Mouse (Mus musculus) right cerebral cortex, postnatal 25 days (tissue): ENCODE data around the gene Ltbp4.
A peak's percentile ranks its signal among the peaks of the same experiment; 100 is the strongest.

Source experiments
- DNase-seq: peaks from one replicate; pipeline ENCODE4 v3.0.0; 2022

Gene Ltbp4

GRCm38 (mm10) chr7:27298033-27298610, 39.4 kb downstream of the Ltbp4 start:
- DNase-seq: no peak

- DNase-seq: no peak
Observed at GRCm38 (mm10) chr7:27296518-27296917, 41.0 kb downstream of the Ltbp4 start.

DNA sequence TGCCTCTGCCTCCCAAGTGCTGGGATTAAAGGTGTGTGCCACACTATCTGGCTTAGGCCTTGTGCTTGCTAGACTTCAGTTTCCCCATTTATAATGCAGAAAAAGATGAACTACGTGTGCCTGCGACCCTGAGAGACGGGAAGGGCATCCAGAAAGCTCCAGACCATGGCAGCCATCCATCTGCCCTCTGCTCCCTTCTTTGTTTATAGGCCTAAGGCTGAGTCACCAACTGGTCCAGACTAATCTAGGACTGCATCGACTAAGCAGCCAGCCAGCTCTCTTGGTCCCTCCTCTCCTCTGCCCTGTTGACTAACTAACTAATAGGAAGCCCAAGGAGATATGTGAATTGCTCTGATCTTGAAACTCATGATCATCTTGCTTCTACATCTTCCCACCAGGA, 41.5 kb downstream of the Ltbp4 start:
- DNase-seq: no peak

GRCm38 (mm10) chr7:27291795-27292466, 45.6 kb downstream of the Ltbp4 start:
- no peak for DNase-seq

DNA sequence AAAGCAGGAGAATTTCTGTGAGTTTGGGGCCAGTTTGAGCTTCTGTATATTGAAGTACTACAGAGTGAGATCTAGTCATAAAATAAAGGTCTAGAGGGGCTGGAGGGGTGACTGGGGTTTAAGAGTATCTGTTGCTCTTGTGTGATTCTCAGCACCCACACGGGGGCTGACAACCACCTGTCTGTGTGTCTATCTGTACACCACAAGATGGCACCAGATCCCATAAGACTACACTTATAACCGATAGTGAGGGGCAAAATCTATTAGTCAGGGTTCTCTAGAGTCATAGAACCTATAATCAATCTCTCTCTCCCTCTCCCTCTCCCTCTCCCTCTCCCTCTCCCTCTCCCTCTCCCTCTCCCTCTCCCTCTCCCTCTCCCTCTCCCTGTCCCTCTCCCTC, 46.9 kb downstream of the Ltbp4 start:
- no peak for DNase-seq

GRCm38 (mm10) chr7:27288732-27289131, 48.8 kb downstream of the Ltbp4 start:
- DNase-seq: no peak

- no peak for DNase-seq
Observed at GRCm38 (mm10) chr7:27285698-27286066, 51.8 kb downstream of the Ltbp4 start.

- DNase-seq: no peak
Observed at GRCm38 (mm10) chr7:27284865-27285697, 52.4 kb downstream of the Ltbp4 start.

DNA sequence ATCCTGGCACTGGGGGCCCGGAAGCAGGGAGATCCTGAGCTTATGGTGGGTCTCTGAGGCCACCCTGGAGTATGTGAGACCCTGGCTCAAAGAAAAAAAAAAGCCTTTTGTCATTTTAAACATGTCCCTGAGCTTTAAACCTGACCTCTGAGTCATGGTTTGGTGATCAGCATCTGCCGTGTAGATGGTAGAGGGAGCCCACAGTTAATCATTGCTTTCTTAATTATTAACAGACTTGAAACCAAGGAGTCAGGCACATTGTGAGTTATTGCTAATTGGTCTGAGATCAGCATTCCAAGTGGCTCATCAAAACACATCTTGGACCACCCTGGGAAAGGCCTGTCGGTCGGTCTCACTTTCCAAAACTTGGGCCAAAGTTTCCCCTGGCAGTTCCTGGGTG, 55.3 kb downstream of the Ltbp4 start:
- DNase-seq: no peak

DNA sequence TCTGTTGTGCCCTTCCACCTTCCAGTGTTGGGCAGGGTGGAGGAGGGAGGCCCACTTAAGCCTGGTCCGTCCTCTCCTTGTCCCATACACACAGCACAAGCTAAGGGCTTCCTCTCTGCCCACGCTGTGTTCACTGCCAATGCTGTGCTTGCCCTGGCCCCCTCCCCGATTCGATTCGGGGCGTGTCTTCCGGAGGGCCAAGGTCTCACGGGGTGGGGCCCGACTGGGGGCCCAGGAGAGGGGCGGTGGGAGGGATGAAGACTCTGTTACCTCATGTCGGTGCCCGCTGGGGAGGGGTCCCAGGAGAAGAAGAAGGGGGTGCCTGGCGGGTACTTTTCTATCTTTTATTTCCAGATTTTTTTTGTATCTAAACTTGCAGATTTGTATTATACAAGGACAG, 55.8 kb downstream of the Ltbp4 start:
- DNase-seq: no peak

DNA sequence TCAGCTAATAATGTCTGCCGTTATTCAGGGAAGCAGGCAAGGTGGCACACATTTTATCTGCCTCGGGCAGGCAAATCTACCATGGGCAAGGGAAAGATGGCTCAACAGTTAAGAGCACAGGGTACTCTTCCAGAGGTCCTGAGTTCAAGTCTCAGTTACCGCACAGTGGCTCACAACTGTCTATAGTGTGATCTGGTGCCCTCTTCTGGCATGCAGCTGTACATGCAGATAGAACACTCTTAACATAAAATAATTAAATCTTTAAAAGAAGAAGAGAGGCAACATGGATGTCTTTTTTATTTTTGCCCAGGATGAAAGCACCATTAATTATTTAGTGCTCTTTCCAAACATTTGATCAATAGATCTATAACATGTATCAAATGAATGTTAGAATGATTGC, 60.3 kb downstream of the Ltbp4 start:
- DNase-seq: no peak

GRCm38 (mm10) chr7:27276021-27276420, 61.5 kb downstream of the Ltbp4 start:
- DNase-seq: no peak

- DNase-seq: no peak
Observed at GRCm38 (mm10) chr7:27274916-27275315, 62.6 kb downstream of the Ltbp4 start.

GRCm38 (mm10) chr7:27273739-27274351, 63.6 kb downstream of the Ltbp4 start:
- no peak for DNase-seq

GRCm38 (mm10) chr7:27271423-27271822, 66.1 kb downstream of the Ltbp4 start:
- DNase-seq: no peak

DNA sequence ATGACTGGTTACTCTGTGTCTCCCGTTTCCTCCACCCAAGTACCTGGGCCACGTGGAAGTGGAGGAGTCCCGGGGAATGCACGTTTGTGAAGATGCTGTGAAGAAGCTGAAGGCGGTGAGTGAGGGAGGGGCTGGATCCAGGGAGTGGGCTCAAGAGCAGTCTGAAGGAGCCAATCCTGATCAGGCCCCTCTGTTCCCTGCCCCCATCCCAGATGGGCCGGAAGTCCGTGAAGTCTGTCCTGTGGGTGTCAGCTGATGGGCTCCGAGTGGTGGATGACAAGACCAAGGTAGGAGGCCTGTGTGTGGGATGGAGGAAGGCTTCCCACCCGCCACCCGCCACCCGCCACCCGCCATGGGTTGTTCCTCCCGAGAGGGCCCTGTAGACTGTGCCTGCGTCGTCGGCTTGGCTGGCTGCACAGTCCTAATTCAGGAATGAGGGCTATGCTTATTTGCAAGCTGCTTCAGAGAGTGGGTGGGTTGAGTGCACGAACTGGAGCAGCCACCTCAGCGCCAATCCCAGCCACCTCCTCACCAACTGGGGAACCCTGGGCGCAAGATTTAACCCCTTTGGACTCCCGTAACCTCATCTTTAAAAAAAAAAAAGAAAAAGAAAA, 70.9 kb downstream of the Ltbp4 start:
- peak; percentile 87 for DNase-seq

DNA sequence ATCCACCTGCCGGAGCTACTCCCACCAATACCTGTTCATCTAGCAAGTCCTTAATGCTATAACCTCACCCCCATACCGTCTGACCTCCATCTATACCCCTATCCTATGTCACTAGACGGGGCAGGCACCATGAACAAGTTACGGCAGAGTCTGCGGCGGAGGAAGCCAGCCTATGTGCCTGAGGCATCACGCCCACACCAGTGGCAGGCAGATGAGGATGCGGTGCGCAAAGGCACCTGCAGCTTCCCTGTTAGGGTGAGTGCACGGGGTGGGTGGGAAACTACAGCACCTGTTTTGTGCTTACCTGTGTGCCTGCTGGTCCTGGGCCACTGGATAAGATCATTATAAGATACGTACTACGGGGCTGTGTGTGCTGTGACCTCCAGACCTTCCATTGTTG, 72.7 kb downstream of the Ltbp4 start:
- DNase-seq: no peak

- DNase-seq: no peak
Observed at GRCm38 (mm10) chr7:27261888-27262287, 75.6 kb downstream of the Ltbp4 start.

- DNase-seq: peak; percentile 45
Observed at GRCm38 (mm10) chr7:27260856-27261255, 76.6 kb downstream of the Ltbp4 start.

GRCm38 (mm10) chr7:27259771-27260170, 77.7 kb downstream of the Ltbp4 start:
- DNase-seq: no peak

DNA sequence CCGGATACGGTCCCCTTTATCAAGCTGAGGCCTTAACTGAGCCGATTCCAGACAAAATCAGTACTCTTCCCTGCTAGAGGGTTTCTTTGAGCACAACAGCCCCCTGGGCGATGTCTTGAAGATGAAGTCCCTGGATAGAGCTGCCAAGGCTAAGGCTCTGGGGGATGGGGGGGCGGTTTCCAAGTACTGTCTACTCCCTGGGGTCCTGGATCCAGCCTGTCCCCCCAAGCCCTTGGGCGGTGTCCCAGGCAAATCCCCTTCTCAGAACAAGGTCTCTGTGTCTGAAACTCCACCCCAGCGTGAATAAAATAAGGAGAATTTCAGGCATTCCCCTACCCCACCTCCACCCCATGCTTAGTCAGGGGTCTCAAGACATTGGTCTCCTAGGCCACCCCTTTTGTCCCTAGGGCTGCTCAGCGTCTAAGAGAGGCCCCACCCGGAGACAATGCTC, 78.2 kb downstream of the Ltbp4 start:
- DNase-seq: no peak

GRCm38 (mm10) chr7:27258205-27258899, 79.1 kb downstream of the Ltbp4 start, which contains the start of gene Numbl:
Gene Numbl (plus strand): TSS chr7:27258433.
- DNase-seq: peak; percentile 89

DNA sequence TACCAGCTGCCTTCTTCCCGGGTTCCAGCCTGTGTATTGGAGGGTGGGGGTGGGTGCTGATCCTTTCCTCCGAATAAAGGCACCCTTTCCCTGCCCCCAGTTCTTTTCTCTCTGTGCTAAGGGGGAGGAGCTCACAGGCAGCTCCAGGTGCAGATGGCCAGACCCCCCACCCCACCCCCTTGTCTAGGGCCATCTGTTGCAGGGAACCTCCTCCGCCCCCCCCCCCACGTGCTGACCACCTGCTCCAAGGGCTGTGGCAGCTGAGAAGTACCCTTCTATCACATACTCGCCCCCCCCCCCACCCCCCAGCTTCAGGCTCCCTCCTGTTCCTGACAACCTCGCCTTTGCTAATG, 79.7 kb downstream of the Ltbp4 start:
- no peak for DNase-seq
